Mouse (Mus musculus): ENCODE results near the gene Lgalsl.

GRCm38 (mm10) chr11:20829056-20829686 lies 1.7 kb downstream of the Lgalsl start:
- TF ChIP-seq CTCF (IDR thresholded peaks at IDR 0.05; ENCODE audit: low read depth) (no peak), EP300 (optimal IDR thresholded peaks at IDR 0.05) (no peak)

All from stomach, postnatal 0 days (tissue).